Mouse (Mus musculus): Measurements from ENCODE around the gene Psmb8.

DNA sequence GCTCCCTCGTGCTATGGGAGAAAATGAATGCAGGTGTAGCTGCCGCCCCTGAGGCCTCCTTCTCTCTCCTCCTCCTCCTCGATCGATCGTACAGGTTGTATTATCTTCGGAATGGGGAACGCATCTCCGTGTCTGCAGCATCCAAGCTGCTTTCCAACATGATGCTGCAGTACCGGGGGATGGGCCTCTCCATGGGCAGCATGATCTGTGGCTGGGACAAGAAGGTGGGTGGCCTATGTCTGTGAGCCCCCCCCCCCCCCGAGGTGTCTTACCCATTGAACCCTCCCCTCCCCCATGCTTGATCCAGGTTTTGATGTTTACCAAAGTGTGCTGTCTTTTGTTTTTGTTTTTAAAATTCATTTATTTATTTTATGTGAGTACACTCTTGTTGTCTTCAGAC lies 2.5 kb downstream of the Psmb8 start:
- TF ChIP-seq CTCF (IDR thresholded peaks at IDR 0.05; ENCODE audit: extremely low read depth, insufficient read depth, insufficient read length, insufficient replicate concordance): no peak
- no peak for TF ChIP-seq POLR2A (IDR thresholded peaks at IDR 0.05; ENCODE audit: low read depth, low read length)
